Mouse (Mus musculus) urinary bladder, postnatal 25 days (tissue): ENCODE data around the gene Vstm2a.

Experiments used
- DNase-seq: peaks from one replicate; pipeline ENCODE4 v3.0.0; 2022; ENCODE audit warnings: low spot score

The Vstm2a gene

GRCm38 (mm10) chr11:16257473-16257921, at the start of gene Vstm2a:
TSS of gene Vstm2a (plus strand) at chr11:16257724.
- peak; percentile 11 for DNase-seq

GRCm38 (mm10) chr11:16257011-16257410, 513 bp upstream of the Vstm2a start:
- no peak for DNase-seq

- no peak for DNase-seq
Observed at GRCm38 (mm10) chr11:16258300-16258699, 776 bp downstream of the Vstm2a start.

- DNase-seq, result no peak
Observed at GRCm38 (mm10) chr11:16259876-16260275, 2.4 kb downstream of the Vstm2a start.

- peak; percentile 37 for DNase-seq
Observed at GRCm38 (mm10) chr11:16260764-16261578, 3.4 kb downstream of the Vstm2a start.

GRCm38 (mm10) chr11:16268396-16268795, 10.9 kb downstream of the Vstm2a start:
- no peak for DNase-seq

- no peak for DNase-seq
Observed at GRCm38 (mm10) chr11:16290381-16290780, 32.9 kb downstream of the Vstm2a start.

- DNase-seq, result no peak
Observed at GRCm38 (mm10) chr11:16292960-16293359, 35.4 kb downstream of the Vstm2a start.

- no peak for DNase-seq
Observed at GRCm38 (mm10) chr11:16296521-16296920, 39.0 kb downstream of the Vstm2a start.

- no peak for DNase-seq
Observed at GRCm38 (mm10) chr11:16299492-16299891, 42.0 kb downstream of the Vstm2a start.

GRCm38 (mm10) chr11:16299960-16300359, 42.4 kb downstream of the Vstm2a start:
- DNase-seq, result no peak

GRCm38 (mm10) chr11:16300709-16301108, 43.2 kb downstream of the Vstm2a start:
- DNase-seq, result no peak

GRCm38 (mm10) chr11:16315097-16315496, 57.6 kb downstream of the Vstm2a start:
- DNase-seq, result no peak

- no peak for DNase-seq
Observed at GRCm38 (mm10) chr11:16345179-16345578, 87.7 kb downstream of the Vstm2a start.

- DNase-seq, result no peak
Observed at GRCm38 (mm10) chr11:16345676-16346075, 88.2 kb downstream of the Vstm2a start.

- DNase-seq, result no peak
Observed at GRCm38 (mm10) chr11:16351915-16352314, 94.4 kb downstream of the Vstm2a start.

GRCm38 (mm10) chr11:16354356-16354755, 96.8 kb downstream of the Vstm2a start:
- no peak for DNase-seq

GRCm38 (mm10) chr11:16366852-16367587, 109.5 kb downstream of the Vstm2a start:
- no peak for DNase-seq

- DNase-seq, result no peak
Observed at GRCm38 (mm10) chr11:16403627-16404026, 146.1 kb downstream of the Vstm2a start.

- DNase-seq, result no peak
Observed at GRCm38 (mm10) chr11:16411736-16412135, 154.2 kb downstream of the Vstm2a start.

- peak; percentile 6 for DNase-seq
Observed at GRCm38 (mm10) chr11:16412609-16413008, 155.1 kb downstream of the Vstm2a start.

- no peak for DNase-seq
Observed at GRCm38 (mm10) chr11:16413077-16413644, 155.6 kb downstream of the Vstm2a start.
